ENCODE assay signal across 8 mouse cellular contexts in the genomic region with DNA sequence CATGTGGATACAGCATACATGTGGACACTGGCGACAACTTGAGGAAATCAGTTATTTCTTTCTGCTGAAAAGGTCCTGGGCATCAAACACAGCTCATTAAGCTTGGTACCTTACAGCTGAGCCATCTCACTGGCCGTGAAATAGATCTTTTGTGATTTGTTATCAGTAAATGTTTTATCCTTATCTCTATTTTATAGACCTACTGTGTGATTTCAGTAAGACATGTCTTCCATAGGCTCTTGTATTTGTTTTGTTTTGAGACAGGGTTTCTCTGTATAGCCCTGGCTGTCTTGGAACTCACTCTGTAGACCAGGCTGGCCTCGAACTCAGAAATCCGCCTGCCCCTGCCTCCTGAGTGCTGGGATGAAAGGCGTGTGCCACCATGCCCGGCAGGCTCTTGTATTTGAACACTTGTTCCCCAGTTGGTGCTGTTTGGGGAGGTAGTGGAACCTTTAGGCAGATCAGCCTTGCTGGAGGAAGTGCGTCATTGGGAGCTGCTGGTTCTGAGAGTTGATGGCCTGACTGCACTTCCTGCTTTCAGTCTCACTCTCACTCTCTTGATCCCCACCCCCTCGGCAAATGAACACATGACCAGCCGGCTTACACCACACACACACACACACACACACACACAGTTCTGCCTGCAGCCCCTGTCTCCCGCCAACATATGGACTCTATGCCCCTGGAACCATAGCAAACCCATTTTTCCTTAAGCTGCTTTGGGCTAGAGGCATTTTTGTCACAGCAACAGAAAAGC. TPM values are rescaled to one million over a fixed set of nuclear protein-coding genes. Genes with fewer than 3 reads are reported as not detected.
DNase-seq lines count a peak whose midpoint lies in the region; ATAC-seq and TF ChIP-seq lines count a peak whose summit lies in the region.

No protein-coding gene starts in this region.

- DNase-seq in adrenal gland, postnatal 14 days, result peak; percentile 59
- DNase-seq in adrenal gland, adult 8-10 months, result no peak
- peak; percentile 83 for DNase-seq in ZHBTc4 (ENCODE audit: low read depth, low spot score)
- peak; percentile 48 to 67 for DNase-seq in heart, adult 2 months
- peak; percentile 49 for DNase-seq in kidney, adult 2 months
- DNase-seq in skeletal muscle tissue, adult 2 months (ENCODE audit: low read depth, low spot score), result peak; percentile 68
- no peak for DNase-seq in testis, postnatal 14 days (ENCODE audit: low spot score)

- TF ChIP-seq CTCF in heart, adult 2 months (IDR thresholded peaks at IDR 0.05), result no peak
- TF ChIP-seq CTCF in kidney, adult 2 months (conservative IDR thresholded peaks at IDR 0.05; ENCODE audit: insufficient read depth, insufficient read length, low read depth, low read length), result no peak

- H3K4me3 ChIP-seq in heart, adult 2 months, result no peak overlapping the region; the same call in 1 of the 2 replicates
- H3K4me3 ChIP-seq in kidney, adult 2 months (ENCODE audit: insufficient read depth, low read depth, low read length), result 0 out of 2 replicates have a peak overlapping the region, but pooled peaks have one; percentile 15
- peak overlapping the region; percentile 45 for H3K4me3 ChIP-seq in lung, embryonic 16.5 days (ENCODE audit: low read length)

- 46% methylated on average over 10 of the region's 10 CpGs for WGBS in heart, adult 2 months
- WGBS in kidney, adult 2 months, result 53% methylated on average over 10 of the region's 10 CpGs
- 40% methylated on average over 10 of the region's 10 CpGs for WGBS in lung, embryonic 16.5 days

- intact Hi-C loops in heart, adult 2 months (cut with DNase I), result loop anchor here (5.0 kb wide), 1 partner anchor 485 kb away; no protein-coding TSS in a partner anchor

- H3K27me3 ChIP-seq in heart, adult 2 months (ENCODE audit: control insufficient read depth, insufficient read depth, low read length), result no peaks in the 10 kb centered on the region
- no peaks in the 10 kb centered on the region for H3K27me3 ChIP-seq in kidney, adult 2 months (replicated peaks; ENCODE audit: control insufficient read depth, insufficient read depth, low read length)
- H3K27me3 ChIP-seq in lung, embryonic 16.5 days (ENCODE audit: control insufficient read depth, insufficient read depth, low read depth, low read length), result no peaks in the 10 kb centered on the region

- TF ChIP-seq POLR2A in heart, adult 2 months (IDR thresholded peaks at IDR 0.05; ENCODE audit: insufficient read depth, low read depth, low read length), result 0 out of 2 replicates have a peak, but pooled peaks have one; percentile 28
- TF ChIP-seq POLR2A in kidney, adult 2 months (IDR thresholded peaks at IDR 0.05; ENCODE audit: low read depth, low read length), result no peak

- H3K36me3 ChIP-seq in heart, adult 2 months (ENCODE audit: control insufficient read depth, insufficient read depth, low read length), result no peaks in the 10 kb centered on the region
- no peaks in the 10 kb centered on the region for H3K36me3 ChIP-seq in kidney, adult 2 months (ENCODE audit: control insufficient read depth, insufficient read depth, low read length)
- no peaks in the 10 kb centered on the region for H3K36me3 ChIP-seq in lung, embryonic 16.5 days (ENCODE audit: control insufficient read depth, insufficient read depth, low read length)

- H3K4me2 ChIP-seq in lung, embryonic 16.5 days (ENCODE audit: low read depth, low read length), result peak overlapping the region; percentile 73

- no peak overlapping the region for H3K27ac ChIP-seq in heart, adult 2 months
- no peak overlapping the region for H3K27ac ChIP-seq in kidney, adult 2 months (ENCODE audit: insufficient read depth, low read depth, low read length)
- peak overlapping the region; percentile 36; the same call in 1 of the 2 replicates for H3K27ac ChIP-seq in lung, embryonic 16.5 days (ENCODE audit: low read length)

- no peak overlapping the region for H3K9ac ChIP-seq in heart, adult 2 months (ENCODE audit: low read depth, low read length)
- H3K9ac ChIP-seq in lung, embryonic 16.5 days (ENCODE audit: low read length), result peak overlapping the region; percentile 48; the same call in 1 of the 2 replicates

- H3K4me1 ChIP-seq in heart, adult 2 months (ENCODE audit: control insufficient read depth, insufficient read depth, low read length), result no peaks in the 10 kb centered on the region
- peaks cover 2% of the 10 kb centered on the region; the same call in 1 of the 2 replicates for H3K4me1 ChIP-seq in kidney, adult 2 months (ENCODE audit: control insufficient read depth, insufficient read depth, low read length)
- H3K4me1 ChIP-seq in lung, embryonic 16.5 days (replicated peaks; ENCODE audit: control insufficient read depth, insufficient read depth, low read length), result no peaks in the 10 kb centered on the region

- peak; percentile 73 for ATAC-seq in lung, embryonic 16.5 days (ENCODE audit: low read depth)

- no peak for TF ChIP-seq EP300 in heart, adult 2 months (IDR thresholded peaks at IDR 0.05; ENCODE audit: insufficient read depth, low read depth, low read length)

- H3K9me3 ChIP-seq in lung, embryonic 16.5 days (ENCODE audit: control insufficient read depth, low read length), result no peaks in the 10 kb centered on the region

- no peaks in the 10 kb centered on the region for H3K79me2 ChIP-seq in heart, adult 2 months (replicated peaks; ENCODE audit: control insufficient read depth, insufficient read depth, low read length)

RNA-seq across cellular contexts. Expression of gene Rack1, which starts 12.5 kb away (rescaled TPM):
- 735 and 919 TPM in 2 replicates for total RNA-seq in adrenal gland, postnatal 14 days (2021)
- 100 to 1,000 TPM; 568 to 660 (median 629) TPM for total RNA-seq in adrenal gland, adult 8-10 months (2022)
- total RNA-seq in heart, adult 2 months (2021), result 100 to 1,000 TPM; 337 to 437 TPM
- 867 and 1,301 TPM in 2 replicates for polyA plus RNA-seq in heart, adult 2 months (2012; rRNA removed)
- 1,151 and 1,243 TPM in 2 replicates for polyA plus RNA-seq in kidney, adult 2 months (2012; rRNA removed)
- 657 and 669 TPM in 2 replicates for polyA plus RNA-seq in lung, embryonic 16.5 days (2015; fragmentation: Nextera tagmentation; extraction: Ambion mirVana)

RNA-seq across cellular contexts. Expression of gene Trim41, which starts 29.5 kb away (rescaled TPM):
- total RNA-seq in adrenal gland, postnatal 14 days (2021), result 34.6 and 40.5 TPM in 2 replicates
- total RNA-seq in adrenal gland, adult 8-10 months (2022), result 10 to 100 TPM; 35.5 to 69.9 (median 49.8) TPM
- 10 to 100 TPM; 19.8 to 19.9 TPM for total RNA-seq in heart, adult 2 months (2021)
- polyA plus RNA-seq in heart, adult 2 months (2012; rRNA removed), result 19.1 and 19.3 TPM in 2 replicates
- 26.3 and 27.3 TPM in 2 replicates for polyA plus RNA-seq in kidney, adult 2 months (2012; rRNA removed)
- 6.4 and 6.6 TPM in 2 replicates for polyA plus RNA-seq in lung, embryonic 16.5 days (2015; fragmentation: Nextera tagmentation; extraction: Ambion mirVana)

RNA-seq across cellular contexts. Expression of gene Trim7, which starts 38.3 kb away (rescaled TPM):
- 6.1 and 8.5 TPM in 2 replicates for total RNA-seq in adrenal gland, postnatal 14 days (2021)
- total RNA-seq in adrenal gland, adult 8-10 months (2022), result 10 to 100 TPM; 10.1 to 14.9 (median 10.9) TPM
- total RNA-seq in heart, adult 2 months (2021), result 10 to 100 TPM; 18.2 to 18.4 TPM
- 27.9 and 32.6 TPM in 2 replicates for polyA plus RNA-seq in heart, adult 2 months (2012; rRNA removed)
- polyA plus RNA-seq in kidney, adult 2 months (2012; rRNA removed), result 80.3 and 98.8 TPM in 2 replicates
- polyA plus RNA-seq in lung, embryonic 16.5 days (2015; fragmentation: Nextera tagmentation; extraction: Ambion mirVana), result 0.51 and 1.2 TPM in 2 replicates

RNA-seq across cellular contexts. Expression of gene Gm12184, which starts 38.8 kb away (rescaled TPM):
- total RNA-seq in adrenal gland, postnatal 14 days (2021), result 2.3 and 3.5 TPM in 2 replicates
- total RNA-seq in adrenal gland, adult 8-10 months (2022), result 1 to 10 TPM; 2.9 to 3.5 (median 3.3) TPM
- 1 to 10 TPM; 3.8 to 3.9 TPM for total RNA-seq in heart, adult 2 months (2021)
- 18.8 and 28.2 TPM in 2 replicates for polyA plus RNA-seq in heart, adult 2 months (2012; rRNA removed)
- 9.7 and 10.4 TPM in 2 replicates for polyA plus RNA-seq in kidney, adult 2 months (2012; rRNA removed)
- 1.7 and 2.6 TPM in 2 replicates for polyA plus RNA-seq in lung, embryonic 16.5 days (2015; fragmentation: Nextera tagmentation; extraction: Ambion mirVana)

Comparison
In these comparisons a context has a peak if more than half of its experiments do, and no peak if none do; other contexts are left out.
1. DNase-seq: peak in adrenal gland, postnatal 14 days (single experiment), ZHBTc4 (single experiment), heart, adult 2 months (2 of 2), kidney, adult 2 months (single experiment) and skeletal muscle tissue, adult 2 months (single experiment); none in adrenal gland, adult 8-10 months (single experiment) and testis, postnatal 14 days (single experiment).